Mouse (Mus musculus): Measurements from ENCODE around the gene Coq10a.

DNA sequence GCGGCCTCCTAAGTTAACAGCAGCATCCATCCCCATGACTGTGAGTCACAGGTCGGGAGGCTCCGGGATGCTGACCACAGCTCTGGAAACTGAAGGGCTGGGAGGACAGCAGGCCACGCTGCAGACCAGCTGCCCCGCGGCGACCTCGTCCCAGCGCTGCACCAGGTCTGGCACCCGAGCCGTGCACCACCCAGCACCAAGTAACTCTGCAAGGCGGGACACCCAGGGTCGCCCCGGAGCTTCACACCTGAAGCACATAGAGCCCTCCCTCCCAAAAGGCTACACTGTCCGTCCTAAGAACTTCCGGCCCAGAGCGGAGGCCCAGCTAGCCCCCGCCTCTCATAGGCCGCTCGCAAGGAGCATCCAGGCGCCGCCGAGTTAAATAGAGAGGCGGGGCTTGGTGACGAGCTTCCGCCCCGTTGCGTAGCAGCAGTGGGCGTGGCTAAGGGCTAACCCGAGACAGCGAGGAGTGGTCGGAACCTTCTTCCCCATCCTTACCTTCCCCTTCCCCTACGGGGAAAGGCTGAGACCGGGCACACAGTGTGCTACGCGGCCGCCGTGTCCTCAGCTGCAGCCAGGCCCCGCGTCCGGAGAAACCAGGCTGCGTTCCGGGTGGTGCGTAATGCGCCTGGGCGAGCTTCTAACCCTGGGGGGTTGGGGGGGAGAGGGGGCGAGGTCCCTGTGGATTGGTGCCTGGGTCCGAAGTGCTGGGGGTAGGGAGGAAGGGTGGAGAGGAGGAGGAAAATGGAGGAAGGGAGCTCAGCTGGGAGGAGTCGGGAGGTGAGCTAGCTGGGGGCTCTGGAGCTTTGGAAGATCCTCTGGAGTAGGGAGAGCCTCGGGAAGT lies 42.6 kb upstream of the Coq10a start, which contains the start of the genes Nabp2 and Rnf41:
- peak; percentile 56 for TF ChIP-seq POLR2A (IDR thresholded peaks at IDR 0.05; ENCODE audit: insufficient read length, low read depth)
- TF ChIP-seq TCF12 (IDR thresholded peaks at IDR 0.05; ENCODE audit: insufficient read depth, poor library complexity, severe bottlenecking), result no peak
- TF ChIP-seq POLR2AphosphoS2 (IDR thresholded peaks at IDR 0.05; ENCODE audit: insufficient read length, low read depth), result peak; percentile 80
- TF ChIP-seq MAX (IDR thresholded peaks at IDR 0.05; ENCODE audit: low read depth), result no peak
- TF ChIP-seq MYOG (IDR thresholded peaks at IDR 0.05; ENCODE audit: control insufficient read depth in 1 of 3, insufficient read depth in 1 of 3, insufficient read length in 2 of 3, low read depth in 2 of 3), result peak in 1 of 3 experiments; percentile 60
